Mouse (Mus musculus) heart, adult 2 months (tissue): ENCODE measurements at regions not wholly inside any gene's neighbourhood (a gene's known extent, or its start where the extent isn't known, plus 50 kb on each side); places are given as distances from the start of the nearest gene placed in this dataset.

Experiments
- DNase-seq, 2 experiments: peaks; one replicate each; pipeline ENCODE4 v3.0.0; 2021
- H3K27ac ChIP-seq: fragments of 200-600 bp; 2 replicates; pipeline ENCODE4 v1.8.1; 2022
- H3K27me3 ChIP-seq: fragments of 200-500 bp; 2 replicates; pipeline ENCODE4 v1.6.1; 2012; ENCODE audit warnings: mild to moderate bottlenecking, low read length, inconsistent platforms, mixed read lengths; ENCODE audit not compliant: control insufficient read depth, insufficient read depth
- H3K36me3 ChIP-seq: fragments of 200-500 bp; 2 replicates; pipeline ENCODE4 v1.6.1; 2012; ENCODE audit warnings: low read length, inconsistent platforms; ENCODE audit not compliant: control insufficient read depth, insufficient read depth
- H3K4me1 ChIP-seq: fragments of 200-500 bp; 2 replicates; pipeline ENCODE4 v1.6.1; 2011; ENCODE audit warnings: low read length; ENCODE audit not compliant: control insufficient read depth, insufficient read depth
- H3K4me3 ChIP-seq: fragments of 200-600 bp; 2 replicates; pipeline ENCODE4 v1.8.1; 2022
- H3K79me2 ChIP-seq: fragments of 200-500 bp; replicated peaks from 2 replicates; pipeline ENCODE4 v1.6.1; 2012; ENCODE audit warnings: mild to moderate bottlenecking, inconsistent platforms, low read length, moderate library complexity, mixed read lengths; ENCODE audit not compliant: control insufficient read depth, insufficient read depth
- H3K9ac ChIP-seq: fragments of 200-500 bp; 2 replicates; pipeline ENCODE4 v1.6.1; 2012; ENCODE audit warnings: low read depth, mild to moderate bottlenecking, control low read depth, inconsistent platforms, low read length, mixed read lengths
- CTCF ChIP-seq: fragments of 200-600 bp; IDR thresholded peaks from 2 replicates; pipeline ENCODE4 v1.8.1; 2022; ENCODE audit warnings: antibody characterized with exemption, mild to moderate bottlenecking, moderate library complexity
- EP300 ChIP-seq: fragments of 200-500 bp; IDR thresholded peaks from 2 replicates; pipeline ENCODE4 v1.6.1; 2011; ENCODE audit warnings: low read depth, low read length, control low read depth; ENCODE audit not compliant: insufficient read depth
- POLR2A ChIP-seq: fragments of 200-500 bp; IDR thresholded peaks from 2 replicates; pipeline ENCODE4 v1.6.1; 2011; ENCODE audit warnings: mild to moderate bottlenecking, low read depth, low read length, control low read depth; ENCODE audit not compliant: insufficient read depth
- WGBS: fragments of 180-500 bp; shearing (Covaris S2); methylation state at CpG from one replicate; pipeline ENCODE4 v1.1.7; 2018; 5-methylcytosine and 5-hydroxymethylcytosine counted together
- intact Hi-C: fragments of 180-260 bp; cut with DNase I; formaldehyde crosslinking; loops from one replicate; pipeline ENCODE4 v1.15.1; 2025

GRCm38 (mm10) chr14:104297316-104298311 lies 170.2 kb downstream of the Pou4f1 start:
- no peak overlapping the region for H3K27ac ChIP-seq
- no peak for DNase-seq
- no peaks in the 10 kb centered on the region for H3K79me2 ChIP-seq
- TF ChIP-seq CTCF (no peak), POLR2A (no peak)
- intact Hi-C loops, result no loop called here
- WGBS, result 66% methylated on average over 15 of the region's 15 CpGs
- no peaks in the 10 kb centered on the region for H3K36me3 ChIP-seq
- H3K9ac ChIP-seq, result no peak overlapping the region
- H3K4me3 ChIP-seq, result no peak overlapping the region
- H3K27me3 ChIP-seq, result no peaks in the 10 kb centered on the region
- no peaks in the 10 kb centered on the region for H3K4me1 ChIP-seq

- Histone ChIP-seq H3K27me3 (no peaks in the 10 kb centered on the region), H3K36me3 (no peaks in the 10 kb centered on the region), H3K9ac (no peak overlapping the region), H3K4me1 (no peaks in the 10 kb centered on the region), H3K27ac (no peak overlapping the region), H3K4me3 (no peak overlapping the region), H3K79me2 (no peaks in the 10 kb centered on the region)
- no peak for TF ChIP-seq POLR2A
- TF ChIP-seq CTCF, result no peak
- no peak for TF ChIP-seq EP300
- intact Hi-C loops, result no loop called here
- DNase-seq, result no peak
- whole genome bisulfite sequencing, result 32% methylated on average over 4 of the region's 4 CpGs
These were observed 174.0 kb downstream of the Pou4f1 start for GRCm38 (mm10) chr14:104293814-104294213.

- no peaks in the 10 kb centered on the region for H3K36me3 ChIP-seq
- intact Hi-C loops, result no loop called here
- H3K4me1 ChIP-seq, result no peaks in the 10 kb centered on the region
- H3K27me3 ChIP-seq, result no peaks in the 10 kb centered on the region
- no peak for DNase-seq
- no peak overlapping the region for H3K4me3 ChIP-seq
- TF ChIP-seq EP300 (no peak), POLR2A (no peak), CTCF (no peak)
- no peak overlapping the region for H3K27ac ChIP-seq
- H3K79me2 ChIP-seq, result no peaks in the 10 kb centered on the region
- no peak overlapping the region for H3K9ac ChIP-seq
- 95% methylated on average over 2 of the region's 2 CpGs for WGBS
These were observed 174.7 kb downstream of the Pou4f1 start for GRCm38 (mm10) chr14:104293147-104293546.

GRCm38 (mm10) chr14:104280353-104280752 lies 187.4 kb downstream of the Pou4f1 start:
- Histone ChIP-seq H3K79me2 (no peaks in the 10 kb centered on the region), H3K27me3 (no peaks in the 10 kb centered on the region), H3K4me1 (no peaks in the 10 kb centered on the region), H3K27ac (no peak overlapping the region), H3K9ac (no peak overlapping the region), H3K36me3 (no peaks in the 10 kb centered on the region), H3K4me3 (no peak overlapping the region)
- TF ChIP-seq POLR2A, result no peak
- no peak for TF ChIP-seq EP300
- TF ChIP-seq CTCF, result no peak
- WGBS, result 75% methylated on average over 6 of the region's 6 CpGs
- DNase-seq, result no peak
- intact Hi-C loops, result no loop called here

- DNase-seq, result no peak
- intact Hi-C loops, result no loop called here
- H3K9ac ChIP-seq, result no peak overlapping the region
- no peaks in the 10 kb centered on the region for H3K27me3 ChIP-seq
- 64% methylated on average over 5 of the region's 5 CpGs for WGBS
- no peaks in the 10 kb centered on the region for H3K36me3 ChIP-seq
- H3K79me2 ChIP-seq, result no peaks in the 10 kb centered on the region
- TF ChIP-seq CTCF (no peak), EP300 (no peak), POLR2A (no peak)
- no peaks in the 10 kb centered on the region for H3K4me1 ChIP-seq
- no peak overlapping the region for H3K4me3 ChIP-seq
- H3K27ac ChIP-seq, result no peak overlapping the region
These were observed 187.9 kb downstream of the Pou4f1 start for GRCm38 (mm10) chr14:104279890-104280289.

- 54% methylated on average over 4 of the region's 4 CpGs for WGBS
- TF ChIP-seq CTCF (no peak), EP300 (no peak), POLR2A (no peak)
- no peak for DNase-seq
- H3K36me3 ChIP-seq, result no peaks in the 10 kb centered on the region
- H3K27me3 ChIP-seq, result no peaks in the 10 kb centered on the region
- H3K27ac ChIP-seq, result no peak overlapping the region
- H3K9ac ChIP-seq, result no peak overlapping the region
- no peaks in the 10 kb centered on the region for H3K4me1 ChIP-seq
- H3K4me3 ChIP-seq, result no peak overlapping the region
- intact Hi-C loops, result no loop called here
- H3K79me2 ChIP-seq, result no peaks in the 10 kb centered on the region
These were observed 193.0 kb downstream of the Pou4f1 start for GRCm38 (mm10) chr14:104274752-104275151.
